Mouse (Mus musculus): ENCODE measurements around the gene Lhfpl2. TPM values are rescaled to one million over a fixed set of nuclear protein-coding genes. Genes with fewer than 3 reads are reported as not detected.

Lhfpl2 gene
- polyA plus RNA-seq, 1 experiment from 2014 or later = 4.3 TPM

- Histone ChIP-seq H3K9me3 (ENCODE audit: low read length) (no peaks in the 10 kb centered on the region), H3K4me1 (ENCODE audit: insufficient read depth) (peaks cover 12% of the 10 kb centered on the region), H3K9ac (replicated peaks) (no peak overlapping the region), H3K27ac (ENCODE audit: low read depth) (no peak overlapping the region), H3K4me2 (ENCODE audit: low read depth, low read length) (no peak overlapping the region), H3K27me3 (ENCODE audit: insufficient read depth, low read length) (peaks cover 2% of the 10 kb centered on the region; the same call in 1 of the 2 replicates), H3K36me3 (replicated peaks; ENCODE audit: insufficient read depth, low read length) (no peaks in the 10 kb centered on the region), H3K4me3 (ENCODE audit: low read depth, low read length) (no peak overlapping the region)
- DNase-seq = no peak
- no peak for TF ChIP-seq EP300 (IDR thresholded peaks at IDR 0.05; ENCODE audit: low read depth)
- no peak for TF ChIP-seq CTCF (IDR thresholded peaks at IDR 0.05; ENCODE audit: low read depth)
- WGBS (ENCODE audit: insufficient replicate concordance) = 69% methylated on average over 7 of the region's 7 CpGs
- ATAC-seq = no peak
These were observed 7.0 kb downstream of the Lhfpl2 start for GRCm38 (mm10) chr13:94064571-94064970.

DNA sequence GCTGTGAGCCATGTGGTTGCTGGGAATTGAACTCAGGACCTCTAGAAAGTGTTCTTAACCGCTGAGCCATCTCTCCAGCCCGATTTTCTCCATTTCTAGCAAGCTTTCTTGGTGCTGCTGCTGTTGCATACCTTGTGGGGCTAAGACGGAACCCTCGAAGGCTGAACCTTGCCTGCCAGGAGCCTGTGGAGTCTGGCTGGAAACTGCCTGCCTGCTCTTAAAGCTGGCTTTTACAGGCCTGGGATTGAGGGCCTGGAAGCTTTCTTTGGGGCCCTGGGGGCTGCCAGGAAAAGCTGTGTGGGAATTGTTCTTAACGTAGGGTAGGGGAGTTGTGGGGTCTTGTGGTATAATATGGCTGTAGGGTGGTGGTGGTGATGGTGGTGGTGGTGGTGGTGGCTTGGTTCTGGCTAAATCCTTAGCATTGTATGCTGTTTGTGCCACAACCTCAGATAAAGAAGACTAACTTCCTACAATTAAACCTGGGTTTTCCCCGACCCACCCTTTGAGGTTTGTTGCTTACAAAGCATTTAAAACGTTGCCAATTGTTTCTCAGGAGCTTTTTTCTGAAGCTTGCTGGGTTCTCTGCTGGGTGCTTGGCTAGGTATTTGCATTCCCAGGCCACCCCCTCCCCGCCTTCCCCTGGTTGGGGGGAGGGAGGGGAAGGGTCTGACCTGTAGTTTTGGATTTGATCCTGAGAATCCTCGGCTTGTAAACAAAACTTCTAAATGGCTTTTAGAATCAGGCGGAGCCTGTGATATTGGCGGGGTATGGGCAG, 7.9 kb downstream of the Lhfpl2 start:
- Histone ChIP-seq H3K27me3 (ENCODE audit: insufficient read depth, low read length) (no peaks in the 10 kb centered on the region), H3K4me3 (ENCODE audit: low read depth, low read length) (no peak overlapping the region), H3K9me3 (ENCODE audit: low read length) (no peaks in the 10 kb centered on the region), H3K27ac (ENCODE audit: low read depth) (no peak overlapping the region), H3K4me2 (ENCODE audit: low read depth, low read length) (no peak overlapping the region), H3K4me1 (ENCODE audit: insufficient read depth) (peaks cover 12% of the 10 kb centered on the region), H3K9ac (replicated peaks) (no peak overlapping the region), H3K36me3 (replicated peaks; ENCODE audit: insufficient read depth, low read length) (no peaks in the 10 kb centered on the region)
- no peak for DNase-seq
- TF ChIP-seq EP300 (IDR thresholded peaks at IDR 0.05; ENCODE audit: low read depth) (no peak), CTCF (IDR thresholded peaks at IDR 0.05; ENCODE audit: low read depth) (no peak)
- ATAC-seq = no peak
- WGBS (ENCODE audit: insufficient replicate concordance) = 59% methylated on average over 11 of the region's 11 CpGs

DNA sequence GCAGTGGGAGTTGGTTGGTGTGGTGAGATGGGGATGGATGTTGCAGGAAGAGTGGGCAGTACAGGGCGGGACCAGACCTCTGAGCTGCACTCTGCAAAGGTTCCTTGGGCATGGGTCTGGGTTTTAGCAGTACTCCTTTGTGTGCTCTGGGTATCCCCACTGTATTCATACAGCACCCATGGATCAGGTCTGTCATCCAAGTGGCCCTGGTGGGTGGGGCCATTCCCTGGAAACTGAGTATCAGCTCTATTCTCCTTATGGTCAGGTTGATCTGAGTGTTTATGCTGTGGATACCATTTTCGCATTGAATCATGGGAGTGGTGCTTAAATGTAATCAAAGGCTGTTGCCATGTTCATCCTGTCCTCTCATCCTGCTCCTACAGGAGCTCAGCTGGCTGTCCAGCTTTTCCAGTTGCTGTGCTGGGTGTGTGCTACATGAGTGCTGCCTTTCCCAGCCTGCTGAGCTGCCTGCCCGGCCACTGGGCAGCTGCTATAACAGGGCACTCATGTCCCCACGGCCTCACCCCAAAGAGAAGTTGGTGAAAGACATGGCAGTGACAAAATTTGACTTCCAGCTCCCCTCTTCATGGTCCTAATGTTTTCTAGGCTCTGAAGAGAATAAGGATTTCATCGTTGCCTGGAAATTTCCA, 9.2 kb downstream of the Lhfpl2 start:
- no peak for TF ChIP-seq CTCF (IDR thresholded peaks at IDR 0.05; ENCODE audit: low read depth)
- TF ChIP-seq EP300 (IDR thresholded peaks at IDR 0.05; ENCODE audit: low read depth) = no peak
- Histone ChIP-seq H3K27ac (ENCODE audit: low read depth) (no peak overlapping the region), H3K9ac (replicated peaks) (no peak overlapping the region), H3K27me3 (ENCODE audit: insufficient read depth, low read length) (no peaks in the 10 kb centered on the region), H3K36me3 (replicated peaks; ENCODE audit: insufficient read depth, low read length) (no peaks in the 10 kb centered on the region), H3K4me1 (ENCODE audit: insufficient read depth) (peaks cover 12% of the 10 kb centered on the region), H3K4me2 (ENCODE audit: low read depth, low read length) (no peak overlapping the region), H3K4me3 (ENCODE audit: low read depth, low read length) (no peak overlapping the region), H3K9me3 (ENCODE audit: low read length) (no peaks in the 10 kb centered on the region)
- DNase-seq (no peak), ATAC-seq (no peak)
- 85% methylated on average over 5 of the region's 5 CpGs for WGBS (ENCODE audit: insufficient replicate concordance)

- no peak for TF ChIP-seq CTCF (IDR thresholded peaks at IDR 0.05; ENCODE audit: low read depth)
- no peak for TF ChIP-seq EP300 (IDR thresholded peaks at IDR 0.05; ENCODE audit: low read depth)
- 70% methylated on average over 1 of the region's 1 CpGs for WGBS (ENCODE audit: insufficient replicate concordance)
- no peak for DNase-seq
- no peak for ATAC-seq
- Histone ChIP-seq H3K4me3 (ENCODE audit: low read depth, low read length) (no peak overlapping the region), H3K9me3 (ENCODE audit: low read length) (no peaks in the 10 kb centered on the region), H3K36me3 (replicated peaks; ENCODE audit: insufficient read depth, low read length) (no peaks in the 10 kb centered on the region), H3K27ac (ENCODE audit: low read depth) (no peak overlapping the region), H3K9ac (replicated peaks) (no peak overlapping the region), H3K27me3 (ENCODE audit: insufficient read depth, low read length) (no peaks in the 10 kb centered on the region), H3K4me1 (ENCODE audit: insufficient read depth) (peaks cover 9% of the 10 kb centered on the region; the same call in 1 of the 2 replicates), H3K4me2 (ENCODE audit: low read depth, low read length) (no peak overlapping the region)
These were observed 10.7 kb downstream of the Lhfpl2 start for GRCm38 (mm10) chr13:94068308-94068707.

- H3K4me2 ChIP-seq (ENCODE audit: low read depth, low read length) = no peak overlapping the region
- no peaks in the 10 kb centered on the region for H3K27me3 ChIP-seq (ENCODE audit: insufficient read depth, low read length)
- no peak for DNase-seq
- peaks cover 3% of the 10 kb centered on the region; the same call in 1 of the 2 replicates for H3K4me1 ChIP-seq (ENCODE audit: insufficient read depth)
- no peak overlapping the region for H3K9ac ChIP-seq (replicated peaks)
- H3K4me3 ChIP-seq (ENCODE audit: low read depth, low read length) = no peak overlapping the region
- no peaks in the 10 kb centered on the region for H3K36me3 ChIP-seq (replicated peaks; ENCODE audit: insufficient read depth, low read length)
- 75% methylated on average over 16 of the region's 16 CpGs for WGBS (ENCODE audit: insufficient replicate concordance)
- no peak for ATAC-seq
- H3K27ac ChIP-seq (ENCODE audit: low read depth) = no peak overlapping the region
- no peak for TF ChIP-seq CTCF (IDR thresholded peaks at IDR 0.05; ENCODE audit: low read depth)
- no peak for TF ChIP-seq EP300 (IDR thresholded peaks at IDR 0.05; ENCODE audit: low read depth)
- H3K9me3 ChIP-seq (ENCODE audit: low read length) = no peaks in the 10 kb centered on the region
These were observed 12.1 kb downstream of the Lhfpl2 start for GRCm38 (mm10) chr13:94069421-94070307.

GRCm38 (mm10) chr13:94070308-94070619, 12.7 kb downstream of the Lhfpl2 start:
- WGBS (ENCODE audit: insufficient replicate concordance) = 85% methylated on average over 3 of the region's 3 CpGs
- no peak overlapping the region for H3K27ac ChIP-seq (ENCODE audit: low read depth)
- no peak for TF ChIP-seq CTCF (IDR thresholded peaks at IDR 0.05; ENCODE audit: low read depth)
- TF ChIP-seq EP300 (IDR thresholded peaks at IDR 0.05; ENCODE audit: low read depth) = no peak

More at GRCm38 (mm10) chr13:94070308-94070619, 12.7 kb downstream of the Lhfpl2 start:
- H3K9ac ChIP-seq (replicated peaks) = no peak overlapping the region
- H3K36me3 ChIP-seq (replicated peaks; ENCODE audit: insufficient read depth, low read length) = no peaks in the 10 kb centered on the region
- no peak overlapping the region for H3K4me2 ChIP-seq (ENCODE audit: low read depth, low read length)
- no peaks in the 10 kb centered on the region for H3K9me3 ChIP-seq (ENCODE audit: low read length)
- ATAC-seq (no peak), DNase-seq (no peak)
- peaks cover 3% of the 10 kb centered on the region; the same call in 1 of the 2 replicates for H3K4me1 ChIP-seq (ENCODE audit: insufficient read depth)
- no peak overlapping the region for H3K4me3 ChIP-seq (ENCODE audit: low read depth, low read length)
- H3K27me3 ChIP-seq (ENCODE audit: insufficient read depth, low read length) = no peaks in the 10 kb centered on the region
